Mouse (Mus musculus) ES-E14 (cell line): ENCODE data around the gene Mysm1. TPM values are rescaled to one million over a fixed set of nuclear protein-coding genes. Genes with fewer than 3 reads are reported as not detected.
A peak's percentile ranks its signal among the peaks of the same experiment; 100 is the strongest.

Experiments
- DNase-seq: peaks from one replicate; pipeline ENCODE4 v3.0.0-alpha.2; 2013; ENCODE audit warnings: low read depth, low spot score
- H3K27ac ChIP-seq: 2 replicates; pipeline ENCODE4 v1.5.1; 2012; ENCODE audit warnings: low read depth, mild to moderate bottlenecking, low read length, moderate library complexity, mixed read lengths; ENCODE audit not compliant: poor library complexity, insufficient read depth, severe bottlenecking
- H3K36me3 ChIP-seq: 2 replicates; pipeline ENCODE4 v1.6.1; 2012; ENCODE audit warnings: mild to moderate bottlenecking, low read length, moderate library complexity, mixed read lengths; ENCODE audit not compliant: control insufficient read depth, poor library complexity, insufficient read depth, severe bottlenecking
- H3K4me1 ChIP-seq, 2 experiments: fragments of 150-350 bp in 1 of 2; sonication (generic) in 1 of 2; 2 replicates each; pipeline ENCODE4 v1.6.1; 2012; ENCODE audit warnings: low read length in 2 of 2, mild to moderate bottlenecking in 1 of 2, mixed read lengths in 1 of 2; ENCODE audit not compliant: control insufficient read depth in 2 of 2, insufficient read depth in 2 of 2, poor library complexity in 1 of 2
- H3K4me3 ChIP-seq, 2 experiments: fragments of 150-350 bp in 1 of 2; sonication (generic) in 1 of 2; 2 replicates each; pipeline ENCODE4 v1.5.1; 2012; ENCODE audit warnings: low read length in 2 of 2, low read depth in 1 of 2, mild to moderate bottlenecking in 1 of 2, mixed read lengths in 1 of 2; ENCODE audit not compliant: insufficient read depth in 1 of 2, poor library complexity in 1 of 2, severe bottlenecking in 1 of 2
- H3K9ac ChIP-seq: 2 replicates; pipeline ENCODE4 v1.6.1; 2012; ENCODE audit warnings: low read depth, mild to moderate bottlenecking, low read length, mixed read lengths; ENCODE audit not compliant: poor library complexity, insufficient read depth, severe bottlenecking
- H3K9me3 ChIP-seq: fragments of 150-350 bp; sonication (generic); 2 replicates; pipeline ENCODE4 v1.6.1; 2012; ENCODE audit warnings: low read depth, mild to moderate bottlenecking, low read length; ENCODE audit not compliant: control insufficient read depth, insufficient read depth
- CHD2 ChIP-seq: IDR thresholded peaks from 2 replicates; pipeline ENCODE4 v1.6.1; 2014; ENCODE audit warnings: mild to moderate bottlenecking, low read depth, low read length, inconsistent platforms
- HCFC1 ChIP-seq: IDR thresholded peaks from 2 replicates; pipeline ENCODE4 v1.6.1; 2012; ENCODE audit warnings: low read length, inconsistent platforms, borderline replicate concordance; ENCODE audit not compliant: insufficient read depth
- MAFK ChIP-seq: IDR thresholded peaks from 2 replicates; pipeline ENCODE4 v1.6.1; 2014; ENCODE audit warnings: mild to moderate bottlenecking, low read depth, low read length, inconsistent platforms; ENCODE audit not compliant: insufficient read depth
- ZC3H11A ChIP-seq: IDR thresholded peaks from 2 replicates; pipeline ENCODE4 v1.6.1; 2012; ENCODE audit warnings: low read depth, mild to moderate bottlenecking, inconsistent platforms, low read length, borderline replicate concordance
- ZNF384 ChIP-seq: IDR thresholded peaks from 2 replicates; pipeline ENCODE4 v1.6.1; 2012; ENCODE audit warnings: low read depth, low read length, inconsistent platforms
- in situ Hi-C, 2 experiments: fragments of 600-800 bp; cut with MboI; formaldehyde crosslinking; loops; one replicate each; pipeline ENCODE4 v1.15.1; 2025; ENCODE audit warnings: low sequenced_read_pairs in 2 of 2, inconsistent platforms in 1 of 2; ENCODE audit not compliant: unreplicated experiment in 2 of 2
- total RNA-seq: library from RNA; depleted of rRNA; stranded (reverse); fragments of 300-350 nt; gene quantifications from 2 replicates; pipeline ENCODE4 v1.2.3, GENCODE M21; 2012

The Mysm1 gene
- total RNA-seq, 1 experiment: 36.5 TPM

- Histone ChIP-seq H3K9me3 (no peaks in the 10 kb centered on the region), H3K4me1 (no peaks in the 10 kb centered on the region), H3K9ac (no peak overlapping the region), H3K36me3 (no peaks in the 10 kb centered on the region), H3K4me3 (no peak overlapping the region), H3K27ac (no peak overlapping the region)
- in situ Hi-C loops: loop anchor here (25.0 kb wide), 2 partner anchors 879 to 904 kb away; no protein-coding TSS in a partner anchor
- DNase-seq: peak; percentile 46
- TF ChIP-seq CHD2 (no peak), ZC3H11A (peak; percentile 99)
Measured at GRCm38 (mm10) chr4:95008175-95009057, 29.5 kb upstream of the Mysm1 start.

DNA sequence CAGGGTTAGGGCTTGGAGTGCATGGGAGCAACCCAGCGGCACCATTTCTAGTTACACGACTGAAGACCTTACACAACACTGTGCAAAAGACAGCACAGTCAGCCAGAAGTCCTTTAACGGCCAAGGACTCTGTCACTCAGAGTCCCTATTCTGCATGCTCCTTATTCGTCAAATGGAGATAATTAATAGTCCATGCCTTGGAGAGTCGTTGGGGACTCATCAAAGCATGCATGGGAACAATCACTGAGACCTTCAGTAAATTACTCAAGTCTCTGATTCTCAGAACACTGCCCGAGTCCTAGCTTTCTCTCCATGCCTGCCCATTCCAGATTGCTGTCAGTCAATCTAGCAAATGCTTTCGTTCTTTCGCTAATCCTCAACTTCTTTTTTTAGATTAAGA lies 28.9 kb upstream of the Mysm1 start:
- DNase-seq: no peak
- in situ Hi-C loops: loop anchor here (25.0 kb wide), 2 partner anchors 880 to 905 kb away; no protein-coding TSS in a partner anchor
- no peak for TF ChIP-seq CHD2
- TF ChIP-seq HCFC1: no peak
- no peak for TF ChIP-seq ZC3H11A
- TF ChIP-seq MAFK: no peak
- TF ChIP-seq ZNF384: no peak
- Histone ChIP-seq H3K4me3 (no peak overlapping the region), H3K9ac (no peak overlapping the region), H3K36me3 (no peaks in the 10 kb centered on the region), H3K4me1 (no peaks in the 10 kb centered on the region), H3K9me3 (no peaks in the 10 kb centered on the region), H3K27ac (no peak overlapping the region)

DNA sequence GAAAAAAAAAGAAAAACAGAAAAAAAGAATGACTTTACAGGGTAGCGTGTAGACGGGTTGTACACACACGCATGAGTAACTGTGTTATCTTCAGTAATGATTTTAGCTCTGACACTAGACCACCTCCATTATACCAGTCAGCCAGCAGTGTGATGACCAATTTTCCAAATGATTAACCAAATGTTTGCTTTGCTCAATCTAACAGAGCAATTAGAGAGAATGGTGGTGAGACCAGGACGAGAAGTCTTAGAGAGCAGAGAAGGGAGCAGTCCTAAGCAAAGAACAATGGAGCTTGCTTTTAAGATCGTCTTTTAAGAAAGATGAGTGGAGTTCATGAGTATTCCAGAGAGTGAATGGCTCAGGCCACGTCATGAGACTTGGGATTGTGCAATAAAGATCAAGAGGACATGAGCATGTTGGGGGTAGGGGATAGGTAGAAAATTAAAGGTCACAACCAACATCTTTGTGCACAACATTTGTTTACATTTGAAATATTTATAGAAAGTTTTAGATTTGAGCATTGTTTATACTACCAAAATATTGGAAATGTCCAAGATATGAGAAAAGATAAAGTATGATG lies 26.4 kb upstream of the Mysm1 start:
- Histone ChIP-seq H3K9ac (no peak overlapping the region), H3K4me1 (no peaks in the 10 kb centered on the region), H3K36me3 (no peaks in the 10 kb centered on the region), H3K9me3 (no peaks in the 10 kb centered on the region), H3K4me3 (no peak overlapping the region), H3K27ac (no peak overlapping the region)
- TF ChIP-seq ZC3H11A (no peak), CHD2 (no peak), ZNF384 (no peak), HCFC1 (no peak), MAFK (no peak)
- no peak for DNase-seq
- in situ Hi-C loops: loop anchor here (25.0 kb wide), 2 partner anchors 882 to 907 kb away; no protein-coding TSS in a partner anchor

- H3K4me3 ChIP-seq: no peak overlapping the region
- in situ Hi-C loops: loop anchor here (25.0 kb wide), 2 partner anchors 886 to 911 kb away; no protein-coding TSS in a partner anchor
- no peak for TF ChIP-seq MAFK
- no peak for TF ChIP-seq ZC3H11A
- TF ChIP-seq ZNF384: no peak
- TF ChIP-seq CHD2: no peak
- no peak for TF ChIP-seq HCFC1
Measured at GRCm38 (mm10) chr4:95001043-95001775, 22.3 kb upstream of the Mysm1 start.

More at GRCm38 (mm10) chr4:95001043-95001775, 22.3 kb upstream of the Mysm1 start:
- H3K27ac ChIP-seq: no peak overlapping the region
- H3K36me3 ChIP-seq: no peaks in the 10 kb centered on the region
- H3K4me1 ChIP-seq: no peaks in the 10 kb centered on the region
- no peak overlapping the region for H3K9ac ChIP-seq
- DNase-seq: no peak
- H3K9me3 ChIP-seq: no peaks in the 10 kb centered on the region
